Mouse (Mus musculus) neural tube, embryonic 12.5 days (tissue): ENCODE data around the gene Bend4. TPM values are rescaled to one million over a fixed set of nuclear protein-coding genes. Genes with fewer than 3 reads are reported as not detected.

ENCODE experiments used
- ATAC-seq: fragments of 200-750 bp; cut with Nextera tagmentation; 2 replicates; pipeline ENCODE4 v1.8.0; 2017; ENCODE audit warnings: low read depth, mild to moderate bottlenecking, moderate TSS enrichment, moderate library complexity; ENCODE audit not compliant: low FRiP score
- H3K27ac ChIP-seq: fragments of 300-500 bp; sonication (generic); 2 replicates; pipeline ENCODE4 v1.5.1; 2016
- H3K27me3 ChIP-seq: fragments of 300-500 bp; sonication (generic); replicated peaks from 2 replicates; pipeline ENCODE4 v1.6.1; 2016; ENCODE audit warnings: mild to moderate bottlenecking
- H3K36me3 ChIP-seq: fragments of 300-500 bp; sonication (generic); 2 replicates; pipeline ENCODE4 v1.6.1; 2016; ENCODE audit warnings: mild to moderate bottlenecking
- H3K4me1 ChIP-seq: fragments of 300-500 bp; sonication (generic); 2 replicates; pipeline ENCODE4 v1.6.1; 2016
- H3K4me2 ChIP-seq: fragments of 300-500 bp; sonication (generic); replicated peaks from 2 replicates; pipeline ENCODE4 v1.6.1; 2016; ENCODE audit warnings: mild to moderate bottlenecking
- H3K4me3 ChIP-seq: fragments of 300-500 bp; sonication (generic); 2 replicates; pipeline ENCODE4 v1.5.1; 2016
- H3K9ac ChIP-seq: fragments of 300-500 bp; sonication (generic); 2 replicates; pipeline ENCODE4 v1.6.1; 2016; ENCODE audit warnings: mild to moderate bottlenecking
- H3K9me3 ChIP-seq: fragments of 300-500 bp; sonication (generic); 2 replicates; pipeline ENCODE4 v1.6.1; 2016; ENCODE audit warnings: mild to moderate bottlenecking
- WGBS: fragments of 180-500 bp; shearing (Covaris S2); methylation state at CpG from one replicate; pipeline ENCODE4 v1.1.7; 2016; 5-methylcytosine and 5-hydroxymethylcytosine counted together
- polyA plus RNA-seq: library from polyadenylated mRNA; unstranded; fragments of >200 nt; fragmentation: Nextera tagmentation; extraction: Ambion mirVana; gene quantifications from 2 replicates; pipeline ENCODE4 v1.2.1, GENCODE M21; 2016

Bend4 gene
- polyA plus RNA-seq, 1 experiment from 2014 or later, result 10.6 TPM

DNA sequence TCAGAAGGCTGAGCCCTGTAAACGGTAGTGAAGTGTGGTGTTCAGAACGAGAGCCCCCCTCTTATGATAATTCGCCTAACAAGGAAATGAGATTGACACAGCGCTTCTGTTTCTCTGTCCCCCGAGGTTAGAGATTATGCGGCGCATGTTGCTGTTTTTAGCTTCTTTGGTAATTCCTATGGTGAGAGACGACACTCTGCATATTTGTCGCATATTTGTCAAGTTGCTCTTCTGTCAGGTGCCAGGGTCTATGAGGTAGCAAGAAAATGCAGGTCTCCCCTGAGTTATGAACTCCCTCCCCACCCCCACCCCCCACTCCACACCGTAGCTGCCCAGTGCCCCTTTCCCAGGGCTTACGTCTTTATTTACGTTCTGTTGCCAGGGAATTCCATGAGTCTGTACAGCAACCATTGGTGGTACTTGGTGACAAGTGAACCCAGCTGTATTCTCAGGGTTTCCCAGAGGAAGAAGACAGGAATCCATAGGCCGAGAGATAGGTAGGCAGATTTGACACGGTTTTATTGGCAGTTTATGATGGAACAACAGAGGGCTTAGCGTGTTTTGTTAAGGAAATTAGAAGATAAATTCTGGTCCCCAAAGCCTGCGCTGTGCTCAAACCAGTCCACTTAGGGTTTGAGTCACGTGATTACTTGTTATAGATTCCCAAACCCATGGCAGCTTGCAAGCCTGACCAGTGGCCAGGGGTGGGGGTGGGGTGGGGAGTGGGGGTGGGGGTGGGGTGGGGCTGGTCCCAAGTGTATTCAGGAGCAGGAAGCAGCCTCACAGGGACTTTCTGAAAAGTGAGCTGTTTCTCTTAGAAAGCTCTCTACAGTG lies 16.3 kb upstream of the Bend4 start:
- peaks cover 8% of the 10 kb centered on the region for H3K4me1 ChIP-seq
- WGBS, result 35% methylated on average over 17 of the region's 17 CpGs
- no peaks in the 10 kb centered on the region for H3K9me3 ChIP-seq
- H3K9ac ChIP-seq, result no peak overlapping the region
- H3K36me3 ChIP-seq, result no peaks in the 10 kb centered on the region
- no peaks in the 10 kb centered on the region for H3K27me3 ChIP-seq
- 0 out of 2 replicates have a peak, but pooled peaks have one; percentile 55 for ATAC-seq
- H3K4me3 ChIP-seq, result no peak overlapping the region
- no peak overlapping the region for H3K27ac ChIP-seq
- H3K4me2 ChIP-seq, result peak overlapping the region; percentile 6; the same call in 1 of the 2 replicates

DNA sequence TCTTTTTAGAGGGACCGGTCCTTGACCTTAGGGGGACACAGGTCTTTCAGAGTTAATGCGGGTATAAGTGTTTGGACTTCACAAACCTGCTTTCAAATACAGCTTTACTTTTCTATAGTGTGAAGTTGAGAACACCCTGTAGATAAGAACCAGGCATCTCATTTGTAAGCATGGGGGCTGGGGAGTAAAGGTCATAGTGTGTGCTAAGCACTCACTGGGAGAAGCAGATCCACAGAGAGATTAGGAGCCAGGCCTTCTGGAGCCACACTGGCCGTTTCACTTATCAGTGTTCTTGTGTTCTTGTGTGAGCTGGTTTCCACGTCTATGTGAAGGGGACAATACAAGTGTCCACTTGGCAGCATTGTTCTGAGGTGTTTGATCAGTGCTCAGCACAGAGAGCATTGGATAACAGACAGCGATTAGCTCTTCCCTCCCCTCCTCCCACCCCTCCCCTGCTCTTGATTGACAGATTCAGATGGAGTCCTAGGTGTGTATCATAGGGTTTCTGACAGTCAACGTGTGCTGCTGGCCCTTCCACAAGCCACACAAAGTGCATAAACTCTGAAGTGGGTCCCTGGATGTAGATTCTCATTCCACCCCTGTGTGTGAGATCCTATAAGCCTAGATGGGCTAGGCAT lies 14.8 kb upstream of the Bend4 start:
- H3K4me2 ChIP-seq, result no peak overlapping the region
- H3K4me3 ChIP-seq, result no peak overlapping the region
- no peak overlapping the region for H3K9ac ChIP-seq
- 57% methylated on average over 6 of the region's 6 CpGs for WGBS
- H3K27me3 ChIP-seq, result no peaks in the 10 kb centered on the region
- peaks cover 8% of the 10 kb centered on the region for H3K4me1 ChIP-seq
- H3K9me3 ChIP-seq, result no peaks in the 10 kb centered on the region
- H3K36me3 ChIP-seq, result no peaks in the 10 kb centered on the region
- H3K27ac ChIP-seq, result no peak overlapping the region
- no peak for ATAC-seq

DNA sequence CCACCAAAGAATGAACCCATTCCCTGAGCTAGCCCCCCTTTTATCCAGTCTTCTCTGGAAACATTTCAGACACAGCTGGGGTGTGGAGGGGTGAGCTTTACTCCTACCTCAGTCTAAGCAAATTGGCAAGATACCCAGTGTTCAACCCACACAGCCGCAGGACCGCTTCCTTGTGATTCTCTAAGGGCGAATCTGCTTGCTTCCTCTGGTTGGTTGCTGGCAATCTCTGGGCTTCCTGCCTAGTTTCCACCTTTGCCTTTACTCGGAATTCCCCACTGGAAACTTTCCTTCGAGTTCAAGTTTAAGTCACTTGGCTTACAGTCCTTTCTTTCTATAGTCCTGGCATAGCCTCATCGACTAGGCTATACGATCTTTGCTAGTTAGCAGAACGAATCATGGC lies 12.5 kb upstream of the Bend4 start:
- Histone ChIP-seq H3K9me3 (no peaks in the 10 kb centered on the region), H3K4me2 (no peak overlapping the region), H3K36me3 (no peaks in the 10 kb centered on the region), H3K4me1 (peaks cover 8% of the 10 kb centered on the region), H3K9ac (no peak overlapping the region), H3K27ac (no peak overlapping the region), H3K4me3 (no peak overlapping the region), H3K27me3 (no peaks in the 10 kb centered on the region)
- 92% methylated on average over 8 of the region's 8 CpGs for WGBS
- ATAC-seq, result no peak

DNA sequence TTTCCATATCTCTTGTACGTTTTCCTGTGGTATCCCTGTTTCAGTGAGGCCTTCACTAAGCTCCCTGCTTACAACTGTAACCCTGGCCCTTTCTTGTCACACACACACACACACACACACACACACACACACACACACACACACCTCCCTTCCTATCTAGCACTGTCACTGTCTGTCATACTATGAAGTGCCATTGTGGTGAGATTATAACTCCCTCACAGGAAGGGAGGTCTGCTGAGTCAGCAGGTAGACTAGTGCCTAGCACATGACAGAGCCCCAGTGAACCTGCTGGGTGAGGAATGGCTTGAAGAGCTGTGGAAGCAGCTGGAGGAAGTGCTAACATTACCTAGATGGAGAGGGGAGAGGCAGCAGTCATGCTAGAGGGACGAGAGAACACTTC lies 9.3 kb upstream of the Bend4 start:
- no peak overlapping the region for H3K4me2 ChIP-seq
- no peak overlapping the region for H3K9ac ChIP-seq
- WGBS, result 45% methylated on average over 2 of the region's 2 CpGs
- 0 out of 2 replicates have a peak, but pooled peaks have one; percentile 33 for ATAC-seq
- H3K4me3 ChIP-seq, result no peak overlapping the region
- H3K36me3 ChIP-seq, result no peaks in the 10 kb centered on the region
- no peaks in the 10 kb centered on the region for H3K27me3 ChIP-seq
- H3K9me3 ChIP-seq, result no peaks in the 10 kb centered on the region
- no peaks in the 10 kb centered on the region for H3K4me1 ChIP-seq
- no peak overlapping the region for H3K27ac ChIP-seq

DNA sequence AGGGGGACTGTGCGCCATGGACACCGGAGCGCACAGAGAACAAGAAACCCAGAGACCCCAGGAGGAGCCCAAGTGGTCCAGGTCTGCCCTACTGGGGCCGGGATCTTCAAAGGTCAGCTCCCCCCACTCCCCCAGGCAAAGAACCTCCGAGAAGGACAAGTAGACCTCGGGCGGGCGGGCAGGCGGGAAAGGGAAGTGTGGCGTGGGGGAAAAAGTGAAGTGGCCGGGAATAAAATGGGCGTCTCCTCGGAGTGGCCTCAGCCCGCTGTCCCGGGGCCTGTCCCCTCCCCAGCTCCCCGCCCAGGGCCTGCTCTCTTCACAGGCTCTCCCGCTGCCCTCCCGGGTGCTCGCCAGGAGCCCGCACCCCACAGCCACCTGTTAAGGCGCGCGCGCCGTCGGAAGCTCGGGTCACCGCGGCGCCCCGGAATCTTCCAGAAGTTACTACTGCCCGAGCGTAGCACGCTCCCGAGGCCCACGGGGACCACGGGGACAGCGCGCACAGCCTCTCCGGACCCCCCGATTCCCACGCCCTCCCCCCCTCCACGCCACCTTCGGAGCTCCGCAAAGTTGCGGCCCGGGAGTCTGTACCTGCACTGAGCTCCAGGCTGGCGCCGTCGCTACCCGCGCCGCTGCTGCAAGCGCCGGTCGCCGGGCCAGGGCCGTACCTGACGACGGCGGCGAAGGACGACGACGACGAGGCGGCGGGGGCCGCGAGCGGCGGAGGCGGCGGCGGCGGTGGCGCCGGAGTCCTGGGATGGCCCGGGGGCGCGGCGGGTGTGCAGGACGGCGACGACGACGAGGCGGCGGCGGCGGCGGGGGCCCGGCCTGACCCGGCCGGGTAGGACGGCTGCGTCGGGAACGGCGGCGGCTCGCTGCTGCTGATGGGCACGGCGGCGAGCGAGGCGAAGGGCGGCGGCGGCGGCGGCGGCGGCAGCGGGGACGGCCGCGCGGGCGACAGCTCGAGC lies 1.4 kb downstream of the Bend4 start:
- peak; percentile 41 for ATAC-seq
- H3K4me1 ChIP-seq, result peaks cover 19% of the 10 kb centered on the region
- peak overlapping the region; percentile 88 for H3K4me2 ChIP-seq
- H3K9ac ChIP-seq, result peak overlapping the region; percentile 81
- no peaks in the 10 kb centered on the region for H3K36me3 ChIP-seq
- WGBS, result 1% methylated on average over 109 of the region's 121 CpGs
- no peak overlapping the region for H3K27ac ChIP-seq
- no peaks in the 10 kb centered on the region for H3K9me3 ChIP-seq
- H3K4me3 ChIP-seq, result peak overlapping the region; percentile 74
- peaks cover 11% of the 10 kb centered on the region for H3K27me3 ChIP-seq

DNA sequence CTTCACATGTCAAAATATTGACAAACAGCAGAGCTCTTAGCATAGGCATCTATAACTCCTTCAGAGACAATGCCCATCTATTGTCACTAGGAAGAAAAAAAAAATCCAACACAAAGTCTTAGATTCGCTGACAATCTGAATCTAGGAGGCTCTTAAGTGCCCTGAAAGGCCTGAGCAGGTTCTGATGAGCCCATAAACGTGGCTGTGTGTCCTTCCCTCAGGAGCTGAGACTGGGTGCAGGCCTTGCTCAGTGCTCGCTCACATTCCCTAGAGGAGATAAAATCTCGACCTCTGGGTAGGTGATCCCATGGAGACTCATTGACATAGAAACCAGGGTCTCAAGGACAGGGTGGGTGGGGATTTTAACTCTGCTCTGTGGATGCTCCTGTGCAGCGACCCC lies 2.1 kb downstream of the Bend4 start:
- Histone ChIP-seq H3K27me3 (peaks cover 11% of the 10 kb centered on the region), H3K4me2 (peak overlapping the region; percentile 88), H3K9ac (peak overlapping the region; percentile 81), H3K9me3 (no peaks in the 10 kb centered on the region), H3K27ac (no peak overlapping the region), H3K36me3 (no peaks in the 10 kb centered on the region), H3K4me3 (peak overlapping the region; percentile 74), H3K4me1 (peaks cover 19% of the 10 kb centered on the region)
- WGBS, result 14% methylated on average over 5 of the region's 5 CpGs
- ATAC-seq, result no peak

DNA sequence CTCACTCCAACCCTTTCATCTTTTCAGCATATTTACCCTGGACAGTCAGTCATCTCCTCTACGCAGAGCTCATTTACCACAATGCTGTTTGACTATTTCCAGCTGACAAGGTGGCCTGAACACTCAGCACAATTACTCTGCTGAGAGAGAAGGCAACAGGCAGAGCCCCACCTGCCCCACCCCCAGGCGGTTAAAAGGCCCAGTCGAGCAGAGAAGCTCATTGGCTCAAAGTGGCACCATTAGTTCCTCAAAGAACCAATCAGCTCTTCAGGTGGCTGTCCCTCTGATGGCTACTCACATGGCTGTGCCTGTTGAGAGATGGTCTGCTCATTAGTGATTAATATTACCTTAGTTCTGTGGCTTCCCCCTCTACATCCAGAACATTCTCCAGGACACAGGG lies 3.5 kb downstream of the Bend4 start:
- no peaks in the 10 kb centered on the region for H3K9me3 ChIP-seq
- no peak overlapping the region for H3K27ac ChIP-seq
- H3K4me2 ChIP-seq, result peak overlapping the region; percentile 31; the same call in 1 of the 2 replicates
- H3K4me1 ChIP-seq, result peaks cover 19% of the 10 kb centered on the region
- H3K27me3 ChIP-seq, result peaks cover 11% of the 10 kb centered on the region
- H3K9ac ChIP-seq, result no peak overlapping the region
- no peak for ATAC-seq
- no peak overlapping the region for H3K4me3 ChIP-seq
- WGBS, result 29% methylated on average over 3 of the region's 3 CpGs
- no peaks in the 10 kb centered on the region for H3K36me3 ChIP-seq

DNA sequence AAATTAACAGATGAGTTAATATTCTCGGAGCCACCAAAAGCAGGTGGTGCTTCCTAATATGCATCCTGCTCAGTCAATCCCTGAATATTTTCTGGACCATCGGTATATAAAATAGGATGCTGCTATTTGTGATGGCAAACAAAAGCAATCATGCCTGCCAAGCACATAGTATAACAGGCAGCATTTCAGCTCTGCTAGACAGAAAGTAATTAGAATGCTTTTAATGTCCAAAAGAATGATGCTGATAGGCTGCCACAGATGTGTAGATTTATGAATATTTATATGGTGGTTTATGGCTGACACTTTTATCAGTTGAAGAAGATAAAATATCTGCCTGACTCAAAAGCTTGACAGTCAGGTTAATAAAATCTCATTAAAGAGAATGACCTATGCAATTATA lies 4.1 kb downstream of the Bend4 start:
- Histone ChIP-seq H3K9me3 (no peaks in the 10 kb centered on the region), H3K27ac (no peak overlapping the region), H3K27me3 (peaks cover 11% of the 10 kb centered on the region), H3K9ac (no peak overlapping the region), H3K36me3 (no peaks in the 10 kb centered on the region), H3K4me2 (no peak overlapping the region), H3K4me3 (no peak overlapping the region), H3K4me1 (peaks cover 19% of the 10 kb centered on the region)
- 57% methylated on average over 2 of the region's 2 CpGs for WGBS
- peak; percentile 45; the same call in 1 of the 2 replicates for ATAC-seq

DNA sequence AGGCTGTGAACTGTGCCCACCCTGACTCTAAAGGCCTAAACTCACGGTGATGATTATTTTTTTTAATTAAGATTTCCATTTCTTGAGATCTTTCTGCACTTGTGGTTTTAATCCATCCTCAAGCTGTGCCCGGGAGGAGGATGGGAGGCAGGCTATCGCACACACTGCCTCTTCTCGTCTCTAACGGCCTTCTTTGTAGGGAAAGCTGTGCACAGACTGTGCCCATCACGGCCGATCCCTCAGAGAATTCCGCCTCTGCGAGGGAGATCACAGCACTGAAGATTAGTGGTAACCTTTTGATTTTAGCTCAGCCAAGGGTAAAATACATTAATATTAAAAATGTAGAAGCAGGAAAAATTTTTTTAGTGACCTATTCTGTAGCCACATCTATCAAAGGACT lies 4.8 kb downstream of the Bend4 start:
- 60% methylated on average over 9 of the region's 9 CpGs for WGBS
- no peak overlapping the region for H3K9ac ChIP-seq
- no peak for ATAC-seq

DNA sequence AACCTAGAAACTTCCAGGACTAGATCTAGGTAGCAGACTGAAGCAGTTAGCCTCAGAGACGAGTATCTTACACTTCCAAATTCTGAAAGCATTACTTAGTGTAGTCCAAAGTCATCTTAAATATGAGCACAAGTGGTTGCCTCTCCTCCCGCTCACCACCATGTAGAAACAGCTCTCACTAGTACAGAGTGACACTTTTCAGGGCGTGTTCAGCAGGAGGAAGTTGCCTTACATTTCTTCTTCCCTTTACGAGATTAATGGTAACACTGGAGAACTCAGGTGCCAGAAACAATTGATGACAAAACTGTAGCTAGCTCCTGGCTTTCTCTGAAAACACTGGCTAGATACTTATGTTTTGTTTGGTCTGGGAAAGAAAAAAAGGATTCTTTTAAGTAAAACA lies 8.7 kb downstream of the Bend4 start:
- H3K27me3 ChIP-seq, result no peaks in the 10 kb centered on the region
- no peak overlapping the region for H3K27ac ChIP-seq
- H3K4me1 ChIP-seq, result peaks cover 7% of the 10 kb centered on the region; the same call in 1 of the 2 replicates
- WGBS, result 90% methylated on average over 4 of the region's 4 CpGs
- H3K4me3 ChIP-seq, result no peak overlapping the region
- no peaks in the 10 kb centered on the region; the same call in 1 of the 2 replicates for H3K36me3 ChIP-seq
- H3K4me2 ChIP-seq, result no peak overlapping the region
- no peak overlapping the region for H3K9ac ChIP-seq
- ATAC-seq, result no peak
- no peaks in the 10 kb centered on the region for H3K9me3 ChIP-seq

More for the DNA sequence above, 4.8 kb downstream of the Bend4 start:
- H3K4me3 ChIP-seq, result no peak overlapping the region
- H3K9me3 ChIP-seq, result no peaks in the 10 kb centered on the region
- H3K36me3 ChIP-seq, result no peaks in the 10 kb centered on the region
- H3K27me3 ChIP-seq, result peaks cover 11% of the 10 kb centered on the region
- H3K4me2 ChIP-seq, result peak overlapping the region; percentile 26; the same call in 1 of the 2 replicates
- no peak overlapping the region for H3K27ac ChIP-seq
- peaks cover 19% of the 10 kb centered on the region for H3K4me1 ChIP-seq

DNA sequence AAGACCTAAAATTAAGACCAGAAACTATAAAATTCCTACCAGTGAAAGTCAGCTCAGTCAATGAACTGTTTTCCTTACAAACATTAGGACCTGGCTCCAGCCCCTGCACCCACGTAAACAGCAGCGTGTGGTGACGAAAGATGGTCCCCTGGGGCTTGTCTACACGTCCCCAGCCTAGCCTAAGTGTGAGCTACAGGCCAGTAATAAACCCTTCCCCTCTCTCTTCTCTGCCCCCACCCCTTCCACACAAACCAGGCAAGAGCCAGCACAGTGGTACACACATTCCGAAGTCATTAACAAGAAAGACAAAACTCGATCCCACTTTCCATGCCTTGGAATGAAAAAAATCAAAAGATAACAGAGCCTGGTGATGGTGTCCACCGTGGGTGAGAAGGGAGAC lies 16.6 kb downstream of the Bend4 start:
- ATAC-seq, result no peak

More for the DNA sequence above, 16.6 kb downstream of the Bend4 start:
- no peak overlapping the region for H3K4me2 ChIP-seq
- H3K4me1 ChIP-seq, result no peaks in the 10 kb centered on the region
- H3K9ac ChIP-seq, result no peak overlapping the region
- no peak overlapping the region for H3K27ac ChIP-seq
- 73% methylated on average over 7 of the region's 7 CpGs for WGBS
- no peaks in the 10 kb centered on the region for H3K27me3 ChIP-seq
- H3K36me3 ChIP-seq, result 0 out of 2 replicates have a peak, but pooled peaks cover 3% of the 10 kb centered on the region
- no peak overlapping the region for H3K4me3 ChIP-seq
- H3K9me3 ChIP-seq, result no peaks in the 10 kb centered on the region
